Mouse (Mus musculus): Measurements from ENCODE around the gene Syce1l. TPM values are rescaled to one million over a fixed set of nuclear protein-coding genes. Genes with fewer than 3 reads are reported as not detected.

Syce1l gene
- total RNA-seq, 2 experiments from 2014 or later, result not detected

DNA sequence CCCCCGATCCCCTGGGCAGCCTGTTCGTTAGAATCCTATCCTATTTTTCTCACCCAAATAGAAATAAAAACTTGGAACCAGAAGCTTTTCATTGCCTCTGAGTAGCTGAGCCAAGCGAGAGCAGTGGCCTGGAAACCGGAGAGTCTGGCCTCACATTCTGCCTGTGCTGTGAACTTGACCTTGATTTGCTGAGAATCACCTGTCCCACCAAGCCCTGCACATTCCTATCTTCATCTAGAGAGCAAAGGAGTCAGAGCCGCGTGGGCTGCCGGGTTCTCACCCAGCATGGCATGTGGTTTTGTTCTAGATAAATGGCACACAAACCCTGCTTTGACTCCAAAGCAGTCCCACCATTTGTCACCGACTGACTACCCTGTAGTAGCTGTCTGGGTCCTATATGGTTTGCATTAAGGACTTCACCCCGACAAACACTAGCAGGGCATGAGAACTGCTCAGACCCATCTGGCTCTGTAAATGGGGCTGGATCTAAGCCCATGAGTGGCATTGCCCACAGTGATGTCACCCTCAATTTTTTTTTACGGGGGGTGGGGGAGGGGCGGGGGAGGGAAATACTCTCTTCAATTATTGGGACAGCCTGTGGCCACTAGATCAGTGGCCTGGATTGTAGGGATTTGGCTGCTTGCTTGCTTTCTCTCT, 29.7 kb downstream of the Syce1l start:
- no peak for DNase-seq (ENCODE audit: low spot score)

DNA sequence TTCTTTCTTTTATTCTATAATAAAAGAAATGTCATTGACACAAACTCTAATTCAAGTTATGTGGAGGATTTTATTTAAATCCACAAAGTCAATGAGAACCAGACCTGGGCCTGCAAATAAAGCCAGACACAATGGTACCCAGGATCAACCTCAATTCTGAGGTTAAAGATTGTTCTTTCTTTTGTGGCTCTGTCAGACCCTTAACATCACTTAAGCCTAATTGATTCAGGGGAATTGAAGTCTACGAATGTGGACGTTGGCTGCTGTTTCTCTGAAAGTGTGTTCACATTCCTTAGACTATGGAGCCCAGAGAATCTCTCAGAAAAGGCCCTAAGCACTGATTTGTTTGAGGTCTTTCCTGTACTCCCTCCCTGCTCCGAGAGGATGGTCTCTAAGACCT, 30.3 kb downstream of the Syce1l start:
- DNase-seq (ENCODE audit: low spot score), result no peak

DNA sequence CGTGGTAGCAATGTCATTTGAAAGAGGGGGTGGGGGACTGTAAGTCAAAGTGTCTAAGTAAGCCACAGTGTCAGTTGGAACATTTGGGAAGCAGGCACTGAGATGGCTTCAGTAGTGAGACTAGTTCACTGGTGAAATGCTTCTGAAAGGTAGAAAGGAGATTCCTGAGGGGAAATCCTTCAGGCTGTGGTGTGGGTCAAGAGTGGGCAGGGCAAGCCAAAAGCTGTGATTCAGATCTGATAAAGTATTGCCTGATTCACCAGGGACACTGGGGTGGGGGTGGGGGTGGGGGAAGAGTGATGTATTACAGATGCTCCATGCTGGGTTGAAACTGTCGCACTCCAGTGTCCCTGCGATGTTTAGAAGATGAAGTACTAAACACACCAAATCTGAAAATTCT, 31.6 kb downstream of the Syce1l start:
- DNase-seq (ENCODE audit: low spot score), result no peak

DNA sequence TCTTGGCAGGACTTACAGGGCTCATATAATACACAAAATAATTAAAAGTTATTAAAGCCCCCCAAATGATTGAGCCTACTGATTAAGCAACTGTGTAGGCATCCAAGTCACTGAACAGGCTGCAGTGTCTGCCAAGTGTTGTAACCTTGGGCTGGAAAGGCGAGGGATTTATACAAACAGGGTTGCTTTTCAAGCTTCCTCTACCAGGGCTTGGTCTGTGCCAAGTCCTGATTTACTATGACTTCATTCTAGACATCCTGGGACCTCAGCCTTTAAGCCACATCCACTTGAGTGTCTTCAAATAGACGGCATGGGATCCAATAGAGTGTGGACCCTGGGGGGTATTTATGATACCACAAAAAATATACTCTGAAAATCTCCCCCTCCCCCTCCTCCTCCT, 32.3 kb downstream of the Syce1l start:
- DNase-seq (ENCODE audit: low spot score), result no peak

DNA sequence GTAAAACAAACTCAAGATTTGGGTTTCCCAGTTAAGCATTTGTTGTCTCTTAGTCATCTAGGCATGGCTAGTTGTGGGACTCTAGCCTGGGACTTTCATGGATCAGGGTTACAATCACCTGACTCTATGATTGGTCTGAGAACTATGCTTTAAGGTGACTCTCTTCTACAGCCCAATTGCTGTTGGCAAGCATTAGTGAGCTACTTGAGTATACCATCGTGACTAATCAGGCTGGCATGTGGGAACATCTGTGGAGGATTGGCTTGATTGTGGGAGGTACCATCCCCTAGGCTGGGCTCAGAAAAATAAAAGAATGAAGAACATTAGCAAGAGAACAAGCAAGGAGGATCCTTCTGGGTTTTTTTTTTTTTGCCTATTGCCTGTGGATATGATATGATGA, 33.8 kb downstream of the Syce1l start:
- no peak for DNase-seq (ENCODE audit: low spot score)

DNA sequence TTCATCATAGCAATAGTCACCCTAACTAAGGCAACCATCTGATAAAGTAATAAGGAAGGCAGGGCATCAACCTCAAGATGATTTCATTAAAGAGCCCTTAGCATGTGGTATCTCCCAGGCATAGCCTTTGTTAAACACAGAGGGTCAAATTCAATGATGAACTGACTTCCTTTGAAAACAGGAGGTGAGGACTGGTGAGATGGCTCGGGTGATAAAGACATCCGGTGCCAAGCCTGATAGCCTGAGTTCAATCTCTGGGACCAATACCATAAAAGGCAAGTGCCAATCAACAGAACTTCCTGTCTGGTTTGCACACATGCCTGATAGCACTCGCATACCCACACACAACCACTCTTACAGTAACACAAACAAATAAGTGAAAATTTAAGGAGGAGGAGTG, 36.3 kb downstream of the Syce1l start:
- no peak for DNase-seq (ENCODE audit: low spot score)

DNA sequence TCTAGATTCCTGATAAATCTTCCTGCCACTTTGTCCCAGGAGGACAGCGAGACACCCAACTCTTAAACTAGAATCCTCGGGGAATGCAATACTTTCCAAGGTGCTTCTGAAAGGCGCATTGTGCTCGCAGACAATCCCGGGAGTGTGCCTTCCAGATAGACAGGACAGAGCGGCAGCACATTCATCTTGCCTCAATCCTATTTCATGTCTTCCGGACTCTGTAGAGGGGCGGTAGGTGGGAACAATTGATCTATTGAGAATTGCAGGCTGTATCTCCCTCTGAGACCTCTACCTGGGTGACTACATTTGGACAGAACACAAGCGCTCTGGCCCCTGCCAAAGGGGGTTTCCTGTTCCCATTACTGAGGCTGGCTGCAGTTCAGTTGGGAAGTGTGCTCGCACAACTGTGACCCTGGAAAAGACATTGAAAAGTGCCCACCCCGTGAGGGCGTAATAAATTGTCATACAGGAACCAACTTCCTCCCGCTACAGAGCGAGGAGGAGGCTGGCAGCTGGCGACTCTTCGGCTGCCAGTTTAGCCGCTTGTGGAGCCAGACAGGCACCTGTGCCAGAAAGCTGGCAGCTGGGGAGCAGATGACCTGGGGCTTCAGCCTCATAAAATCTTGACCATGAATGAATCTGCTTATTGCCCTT, 45.0 kb downstream of the Syce1l start:
- DNase-seq (ENCODE audit: low spot score), result no peak

DNA sequence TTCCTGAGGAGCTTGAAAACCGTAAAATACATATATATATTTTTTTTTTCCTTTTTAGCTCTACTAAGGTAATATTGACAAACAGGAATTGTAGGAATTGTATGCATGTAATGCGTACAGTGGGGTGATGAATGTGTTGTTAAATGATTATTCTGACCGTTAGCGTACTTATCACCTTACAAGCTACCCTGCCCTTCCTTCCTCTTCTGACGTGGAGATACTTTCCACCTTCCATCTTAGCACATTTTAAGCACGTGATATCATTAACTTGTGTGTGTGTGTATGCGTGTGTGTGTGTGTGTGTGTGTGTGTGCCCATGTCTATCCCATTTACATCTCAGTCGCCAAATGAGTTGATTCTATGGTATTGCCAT, 45.5 kb downstream of the Syce1l start:
- no peak for DNase-seq (ENCODE audit: low spot score)

DNA sequence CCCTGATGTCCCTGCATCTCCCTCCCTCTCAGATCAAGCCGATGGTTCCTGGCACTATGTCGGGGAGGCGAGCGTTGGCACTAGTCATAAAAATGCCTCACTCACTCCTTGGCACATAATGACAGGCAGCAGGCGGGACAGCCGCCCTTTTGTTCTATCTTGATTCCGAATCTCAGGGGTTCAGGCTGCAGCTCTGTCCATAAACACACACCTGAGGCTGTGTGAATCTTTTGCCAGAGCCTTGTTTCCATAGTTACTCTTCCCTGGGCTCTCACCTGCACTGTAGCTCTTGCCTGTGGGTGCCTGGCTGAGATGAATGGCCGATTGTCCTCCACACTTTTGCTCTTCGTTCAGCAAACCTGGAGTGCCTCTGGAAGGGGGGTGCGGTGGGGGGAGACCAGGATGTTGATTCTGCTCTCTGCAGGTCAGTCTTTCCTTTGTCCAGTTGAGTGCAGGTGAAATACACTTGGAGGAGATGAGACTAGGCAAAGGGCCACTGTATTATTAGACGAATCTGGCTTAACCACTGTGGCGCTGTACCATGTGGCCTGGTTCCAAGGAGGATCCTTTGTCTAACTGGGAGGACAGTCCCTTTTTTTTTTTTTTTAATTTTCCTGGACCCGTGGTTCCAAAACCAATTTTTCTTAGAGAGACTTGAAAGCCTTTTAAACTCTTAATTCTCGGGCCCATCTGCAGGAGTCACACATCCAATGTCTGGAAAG, 48.8 kb downstream of the Syce1l start:
- DNase-seq (ENCODE audit: low spot score), result no peak

DNA sequence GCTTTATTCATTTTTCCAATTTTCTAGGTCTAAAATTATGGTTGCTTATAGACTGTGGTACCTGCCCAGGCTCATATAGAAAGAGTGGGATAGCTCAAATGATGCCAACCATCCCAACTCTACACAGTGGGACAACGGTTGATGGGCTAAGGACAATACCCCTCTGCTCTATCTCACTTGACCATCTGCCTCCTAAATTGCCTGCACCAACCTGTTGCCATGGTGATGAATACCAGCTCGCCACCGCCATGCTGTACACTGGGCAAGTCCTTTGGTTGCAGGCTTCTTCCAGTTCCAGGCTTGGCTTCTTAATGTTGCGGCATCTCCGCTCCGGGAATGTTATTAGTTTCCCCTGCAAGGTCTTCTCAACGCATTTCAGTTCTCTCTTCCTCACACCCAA, 62.0 kb downstream of the Syce1l start:
- DNase-seq (ENCODE audit: low spot score), result no peak

Other genes starting within 250 kb of the Syce1l start
- 1 to 10 TPM; 3.1 to 3.2 TPM for gene Mon1b, start 7.6 kb upstream of the Syce1l start, total RNA-seq (2021)
- gene Adamts18, start 205.5 kb downstream of the Syce1l start, total RNA-seq (2021), result not detected